Mouse (Mus musculus) lung, adult 18-20 months (tissue): ENCODE results near the gene Pkd1l3.
A peak's percentile ranks its signal among the peaks of the same experiment; 100 is the strongest.

Experiments
- DNase-seq, 2 experiments: peaks; one replicate each; pipeline ENCODE4 v3.0.0; 2022; ENCODE audit warnings: mixed read lengths in 2 of 2

The Pkd1l3 gene

DNA sequence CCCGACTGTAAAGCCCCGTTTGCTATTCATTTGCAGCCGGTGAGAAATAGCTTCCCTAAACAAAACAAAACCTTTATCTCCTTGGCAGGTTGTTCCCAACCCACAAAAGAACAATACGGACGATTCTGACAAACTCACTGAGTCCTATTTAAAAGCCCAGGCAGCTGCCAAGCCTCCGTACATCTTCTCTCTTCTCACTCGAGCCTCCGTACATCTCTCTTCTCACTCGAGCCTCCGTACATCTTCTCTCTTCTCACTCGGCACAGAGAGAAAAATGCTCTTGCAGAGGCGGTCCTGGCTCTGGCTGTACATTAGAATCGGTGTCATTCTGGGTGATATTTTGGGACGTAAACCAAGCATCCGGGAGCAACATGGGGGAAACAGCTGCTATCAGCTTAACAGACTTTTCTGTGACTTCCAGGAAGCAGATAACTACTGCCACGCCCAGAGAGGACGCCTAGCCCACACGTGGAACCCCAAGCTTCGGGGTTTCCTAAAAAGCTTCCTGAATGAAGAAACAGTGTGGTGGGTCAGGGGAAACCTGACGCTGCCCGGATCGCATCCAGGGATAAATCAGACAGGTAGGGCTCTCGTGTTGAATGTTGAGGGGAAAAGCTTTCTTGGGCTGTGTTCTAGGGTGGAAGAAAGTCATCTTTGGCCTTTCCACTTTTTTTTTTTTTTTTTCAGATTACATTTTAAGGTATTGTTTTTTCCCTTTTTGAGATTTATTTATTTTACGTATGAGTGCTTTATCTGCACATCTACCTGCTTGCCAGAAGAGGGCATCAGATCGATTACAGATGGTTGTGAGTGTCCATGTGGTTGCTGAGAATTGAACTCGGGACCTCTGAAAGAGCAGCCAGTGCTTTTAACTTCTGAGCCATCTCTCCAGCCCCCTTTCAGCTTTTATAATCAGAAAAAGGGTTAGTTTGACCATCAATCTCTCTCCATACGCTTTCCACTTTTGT is at the start of gene Pkd1l3:
Gene Pkd1l3, plus strand, starts transcription at position 275 of the 968 bp plus-strand sequence.
- DNase-seq: no peak

DNA sequence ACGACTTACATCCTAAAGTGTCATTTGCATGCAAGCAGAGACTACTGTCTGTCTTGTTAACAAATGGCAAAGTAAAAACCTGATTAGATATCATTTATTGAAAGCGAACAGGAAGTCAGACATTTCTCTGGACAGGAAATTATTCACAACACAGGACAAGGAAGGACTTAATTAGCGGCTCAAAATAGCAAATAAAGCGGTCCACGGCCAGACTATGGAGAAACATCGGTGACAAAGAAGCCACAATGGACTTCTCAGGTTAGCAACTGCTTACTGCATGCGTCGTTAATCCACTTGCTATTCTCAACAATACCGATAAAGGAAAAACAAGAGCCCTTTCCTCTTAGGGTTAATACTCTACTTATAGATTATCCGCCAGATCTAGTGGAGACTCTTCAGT is 49.6 kb upstream of the Pkd1l3 start:
- DNase-seq: no peak

DNA sequence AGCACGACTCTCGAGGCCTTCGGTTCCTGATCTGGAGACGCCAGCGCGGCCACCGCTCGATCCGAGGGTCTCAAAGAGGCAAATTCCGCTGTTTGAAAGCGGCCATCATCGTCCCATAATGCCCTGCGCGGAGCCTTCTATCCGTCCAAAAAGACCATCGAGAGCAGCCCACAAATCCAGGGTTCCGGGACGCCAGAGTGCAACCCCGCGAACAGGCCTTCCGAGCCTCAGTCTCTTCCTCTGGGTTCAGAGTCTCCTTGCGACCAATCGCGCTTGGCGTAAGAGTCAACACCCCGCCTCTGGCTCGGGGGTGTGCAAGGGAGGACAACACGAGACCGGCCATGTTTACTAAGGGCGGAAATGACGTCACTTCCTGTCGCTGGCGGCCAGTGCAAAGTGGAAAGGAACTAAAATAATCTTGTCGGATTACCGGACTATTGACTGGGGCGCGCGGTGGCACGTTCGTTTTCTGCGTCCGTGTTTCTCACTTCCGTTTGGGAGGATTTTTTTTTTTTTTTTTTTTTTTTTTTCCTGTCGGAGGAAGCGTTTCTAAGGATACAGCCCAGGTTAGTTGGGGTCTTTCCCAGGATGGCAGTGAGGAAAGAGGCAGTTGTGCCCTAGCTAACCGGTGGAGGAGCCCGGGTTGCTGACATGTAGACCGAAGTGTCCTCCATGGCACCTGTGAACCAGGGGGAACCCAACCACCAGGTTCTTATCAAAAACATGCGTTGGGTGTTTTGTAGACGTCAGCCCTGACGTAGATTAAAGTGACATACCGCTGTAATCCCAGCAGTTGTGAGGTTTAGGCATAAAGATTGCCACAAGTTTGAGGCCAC is 48.6 kb upstream of the Pkd1l3 start, which contains the start of the genes Dhx38 and Txnl4b:
Gene Dhx38, minus strand, starts transcription at position 364 of the 836 bp plus-strand sequence.
Gene Txnl4b, plus strand, starts transcription at position 395 of the 836 bp plus-strand sequence.
- DNase-seq: peak; percentile 99

DNA sequence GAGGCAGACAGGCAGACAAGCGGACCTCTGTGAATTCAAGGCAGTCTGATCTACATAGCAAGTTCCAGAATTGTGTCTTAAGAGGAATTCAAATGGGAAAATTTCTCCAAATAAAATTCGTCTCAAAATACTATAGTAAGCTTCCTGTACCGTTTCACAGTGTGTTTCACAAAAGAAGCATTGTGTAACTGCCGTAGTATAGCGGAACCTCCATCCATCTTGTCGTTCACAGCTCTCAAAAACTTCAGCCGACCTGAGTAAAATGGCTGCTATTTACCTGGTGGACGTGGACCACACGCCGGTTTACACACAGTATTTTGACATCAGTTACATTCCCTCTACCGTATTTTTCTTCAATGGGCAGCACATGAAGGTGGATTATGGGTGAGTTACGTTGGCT is 43.2 kb upstream of the Pkd1l3 start:
- DNase-seq: no peak

DNA sequence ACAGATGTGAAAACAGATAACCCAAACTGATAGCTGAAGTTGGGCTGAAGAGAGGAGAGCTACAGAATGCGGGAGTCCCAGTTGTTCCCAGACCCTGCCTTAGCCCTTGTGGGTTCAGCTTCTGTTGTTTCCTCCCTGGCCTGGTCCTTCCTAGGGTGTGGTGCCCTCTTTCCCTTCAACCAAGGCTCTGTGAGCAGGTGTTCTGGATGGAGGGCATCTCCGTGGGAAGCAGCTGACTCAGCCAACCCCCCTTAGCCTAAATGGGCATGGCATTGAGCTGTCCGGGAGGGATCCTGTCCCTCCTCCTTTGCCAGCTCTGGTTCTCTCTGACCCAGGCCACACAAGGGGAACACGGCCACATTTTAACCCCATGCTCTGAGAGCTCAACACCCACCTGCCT is 38.0 kb upstream of the Pkd1l3 start:
- no peak for DNase-seq

DNA sequence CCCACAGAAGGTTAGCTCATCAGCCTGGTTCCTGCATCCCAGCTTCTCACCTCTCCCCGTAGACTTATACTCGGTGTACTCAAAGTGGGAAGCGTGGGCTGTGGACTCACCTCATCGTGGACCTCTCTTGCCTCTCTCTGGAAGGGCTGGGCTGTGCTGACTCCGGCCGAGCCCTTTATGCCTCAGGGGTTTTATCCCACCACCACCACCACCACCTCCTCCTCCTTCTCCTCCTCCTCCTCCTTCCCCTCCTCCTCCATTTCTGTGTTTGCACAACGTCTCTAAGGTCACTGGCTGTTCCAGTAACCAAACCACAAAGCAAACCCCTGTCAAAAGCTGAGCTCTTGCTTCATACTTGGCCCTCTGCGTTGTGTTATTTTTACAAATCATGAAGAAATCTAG is 35.4 kb upstream of the Pkd1l3 start, which contains the start of gene Hp:
Gene Hp, minus strand, starts transcription at position 273 of the 402 bp plus-strand sequence.
- DNase-seq: peak; percentile 73 to 84

DNA sequence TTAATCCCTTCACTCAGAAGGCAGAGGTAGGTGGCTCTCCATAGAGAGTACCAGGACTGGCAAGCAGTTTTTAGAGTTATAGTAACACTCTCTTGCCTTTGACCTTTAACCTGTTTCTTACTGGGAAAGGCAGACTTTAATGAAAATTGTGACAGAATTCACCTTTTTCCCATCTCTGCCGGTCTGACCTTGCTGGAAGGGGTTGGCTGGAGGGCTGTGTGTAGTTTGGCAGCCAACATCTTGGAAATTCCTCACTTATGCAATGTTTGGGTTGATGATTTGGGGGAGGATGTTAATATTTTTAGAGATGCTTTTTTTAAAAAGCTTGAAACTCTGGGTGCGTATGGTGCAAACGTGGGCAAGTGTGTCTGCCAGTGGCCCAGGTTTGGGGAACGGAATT is 30.0 kb upstream of the Pkd1l3 start:
- DNase-seq: no peak

DNA sequence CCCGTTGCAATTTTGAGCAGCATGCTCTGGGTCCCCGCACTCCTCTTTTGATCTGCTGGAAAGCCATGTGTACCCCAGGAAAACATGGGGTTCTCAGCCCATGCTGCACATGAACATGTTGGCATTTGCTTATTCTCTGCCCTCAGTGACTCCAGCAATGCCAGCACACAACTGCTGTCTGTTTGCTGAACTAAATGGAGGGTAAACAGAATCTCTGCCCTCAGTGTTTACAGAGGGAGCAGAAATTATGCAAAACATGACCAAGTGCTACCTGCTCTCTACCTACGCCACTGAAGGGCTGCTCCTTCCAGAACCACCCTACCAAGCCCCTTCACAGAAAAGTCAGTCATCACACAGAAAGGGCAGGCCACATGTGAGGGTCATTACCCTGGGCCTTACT is 29.5 kb upstream of the Pkd1l3 start:
- no peak for DNase-seq

DNA sequence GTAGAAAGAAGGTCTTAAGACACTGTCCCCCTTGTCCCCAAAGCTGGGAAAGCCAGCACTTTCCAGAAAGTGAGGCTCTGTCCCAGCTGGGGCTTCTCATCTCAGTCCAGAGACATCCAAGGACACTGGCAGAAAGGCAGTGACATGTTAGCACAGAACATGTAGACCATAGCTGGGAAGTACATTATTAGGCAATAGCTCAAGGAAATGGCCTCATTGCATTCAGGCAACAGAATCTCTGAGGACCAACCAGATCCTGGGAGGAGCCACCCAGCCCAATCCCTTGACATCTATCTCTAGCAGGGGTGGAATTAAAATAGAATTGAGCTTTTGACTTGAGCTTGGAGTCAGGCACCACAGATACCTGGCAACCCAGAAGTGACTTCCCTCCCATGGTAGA is 28.7 kb upstream of the Pkd1l3 start:
- DNase-seq: no peak

DNA sequence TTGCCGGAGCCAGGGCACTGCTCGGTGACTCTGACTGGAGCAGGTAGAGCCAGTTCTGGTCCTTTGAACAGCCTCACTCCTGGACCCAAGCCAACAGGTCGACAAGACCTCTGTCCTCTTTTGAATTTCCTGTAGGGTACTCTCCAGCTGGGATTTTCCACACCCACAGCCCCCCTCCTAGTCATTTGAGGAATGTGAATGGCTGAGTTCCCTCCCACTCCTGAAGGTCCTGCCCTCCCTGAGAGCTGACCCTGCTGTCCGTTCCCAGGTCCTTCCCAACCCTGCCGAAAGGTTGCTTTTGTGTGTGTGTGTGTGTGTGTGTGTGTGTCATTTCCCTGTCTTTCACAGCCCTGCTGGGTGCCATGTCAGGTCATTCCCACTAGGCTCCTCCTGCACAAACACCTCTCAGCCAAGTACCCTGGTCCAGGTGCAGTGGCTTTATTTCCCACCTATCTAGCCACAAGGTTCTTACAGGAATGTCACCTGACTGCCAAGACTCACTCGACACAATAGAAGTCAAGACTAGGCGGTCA is 27.3 kb upstream of the Pkd1l3 start:
- DNase-seq: peak; percentile 90 to 93

DNA sequence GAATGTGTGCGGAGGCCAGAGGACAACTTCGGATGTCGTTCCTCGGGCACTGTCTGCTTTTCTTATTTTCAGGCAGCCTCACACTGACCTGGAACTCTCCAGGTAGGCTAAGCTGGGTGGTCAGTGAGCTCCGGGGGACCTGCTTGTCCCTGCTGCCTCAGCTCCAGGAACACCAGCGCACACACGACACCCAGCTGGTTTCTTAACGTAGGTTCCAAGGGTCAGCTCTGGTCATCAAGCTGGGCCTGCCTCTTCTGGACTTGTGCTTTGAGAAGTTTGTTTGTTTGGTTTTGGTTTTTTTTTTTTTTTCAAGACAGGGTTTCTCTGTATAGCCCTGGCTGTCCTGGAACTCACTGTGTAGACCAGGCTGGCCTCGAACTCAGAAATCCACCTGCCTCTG is 23.4 kb upstream of the Pkd1l3 start:
- no peak for DNase-seq

DNA sequence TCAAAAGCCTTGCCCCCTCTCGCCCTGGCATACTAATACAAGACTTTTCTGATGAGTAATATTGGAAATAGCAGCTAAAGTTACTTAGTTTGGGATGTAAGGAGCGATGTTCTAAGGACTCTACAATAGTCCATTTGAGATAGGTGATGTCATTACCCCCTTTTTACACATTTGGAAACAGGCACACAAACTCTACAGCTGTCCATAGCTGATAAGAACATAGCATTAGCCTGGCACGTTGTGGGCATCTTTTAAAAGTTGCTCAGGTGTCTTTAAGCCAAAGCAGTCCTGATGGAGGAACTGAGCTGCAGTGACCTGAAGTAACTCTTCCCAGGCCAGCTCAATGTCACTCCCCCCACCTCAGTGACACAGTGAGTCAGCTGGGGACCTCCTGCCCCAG is 22.9 kb upstream of the Pkd1l3 start:
- DNase-seq: no peak

DNA sequence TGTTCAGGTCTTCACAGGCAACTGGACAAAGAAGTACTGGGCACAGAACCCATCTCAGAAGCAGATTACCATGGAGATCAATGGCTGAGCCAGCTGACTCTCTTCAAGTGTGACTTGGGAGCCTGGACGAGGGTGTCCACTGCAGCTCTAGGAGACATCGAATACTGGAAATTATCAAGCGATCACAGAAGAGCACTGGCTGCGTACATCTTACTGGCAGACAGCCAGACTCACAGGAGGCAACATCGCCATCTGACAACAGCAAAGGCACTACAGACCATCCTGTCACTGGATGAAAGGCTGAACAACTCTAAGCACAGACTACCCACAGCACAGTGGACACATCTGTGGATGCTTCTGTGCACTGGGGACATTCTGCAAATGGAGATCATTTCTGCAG is 22.2 kb upstream of the Pkd1l3 start:
- no peak for DNase-seq

DNA sequence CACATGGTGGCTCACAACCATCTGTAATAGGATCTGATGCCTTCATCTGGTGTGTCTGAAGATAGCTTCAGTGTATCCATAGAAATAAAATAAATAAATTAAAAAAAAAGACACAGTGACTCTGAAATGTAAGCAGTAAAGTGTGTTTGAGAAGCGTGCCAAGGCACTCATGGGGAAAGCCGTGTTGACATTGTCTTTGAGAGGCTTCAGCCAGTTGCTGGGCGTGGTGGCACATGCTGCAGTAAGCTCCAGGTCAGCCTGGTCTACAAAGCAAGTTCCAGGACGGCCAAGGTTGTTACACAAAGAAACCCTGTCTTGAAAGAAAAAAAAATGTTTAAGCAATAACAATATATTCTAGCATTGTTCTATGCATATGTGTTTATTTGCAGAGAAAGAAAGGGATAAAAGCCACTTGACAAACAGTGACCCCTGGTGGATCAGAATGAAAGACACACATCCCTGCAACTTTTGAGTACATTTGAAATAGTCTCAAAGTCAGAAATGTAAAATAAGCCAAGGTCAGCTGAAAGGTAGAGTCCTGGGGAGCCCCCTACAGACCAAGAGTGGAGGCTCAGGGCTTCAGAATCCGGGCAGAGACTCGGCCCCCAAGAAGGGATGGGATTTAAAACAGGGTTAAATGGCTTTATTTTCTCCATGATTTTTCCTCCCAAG is 21.1 kb upstream of the Pkd1l3 start:
- DNase-seq: peak; percentile 73 to 79

DNA sequence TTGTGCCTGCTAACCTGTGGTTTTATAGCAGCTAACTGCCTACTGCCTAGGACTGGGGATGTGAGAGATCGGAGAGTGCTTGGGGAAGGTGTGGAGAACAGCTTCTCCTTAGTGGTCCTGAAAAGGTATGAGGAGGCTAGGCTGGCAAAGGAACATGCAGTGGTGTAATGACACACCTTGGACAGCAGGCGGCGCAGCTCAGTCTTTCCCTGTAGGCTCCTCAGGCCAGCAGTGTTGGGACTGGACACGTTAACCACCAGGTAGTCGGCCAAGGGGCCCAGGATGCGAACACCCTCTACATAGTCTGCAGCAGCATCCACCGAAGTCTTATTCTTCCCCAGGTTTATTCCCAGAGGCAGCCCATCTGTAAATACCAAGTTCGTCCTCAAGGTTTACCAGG is 18.5 kb upstream of the Pkd1l3 start:
- peak; percentile 47 to 62 for DNase-seq

DNA sequence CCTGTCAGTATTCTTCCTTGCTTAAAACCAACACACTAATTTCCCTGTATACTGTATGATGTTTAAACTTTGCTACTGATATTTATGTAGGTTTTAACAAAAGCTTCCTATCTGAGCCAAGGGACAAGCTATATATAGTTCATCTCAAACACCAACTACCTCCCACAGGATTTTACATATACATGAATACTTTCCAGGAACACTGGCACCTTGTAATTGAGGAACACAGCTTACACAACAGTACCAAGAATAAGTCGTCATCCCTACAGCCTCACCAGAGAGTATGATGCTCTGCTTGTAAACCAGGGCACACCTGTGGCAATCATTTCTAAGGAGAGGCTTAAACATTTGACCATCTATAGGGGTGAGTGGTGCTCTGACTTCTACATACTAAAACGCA is 7.6 kb upstream of the Pkd1l3 start:
- no peak for DNase-seq

DNA sequence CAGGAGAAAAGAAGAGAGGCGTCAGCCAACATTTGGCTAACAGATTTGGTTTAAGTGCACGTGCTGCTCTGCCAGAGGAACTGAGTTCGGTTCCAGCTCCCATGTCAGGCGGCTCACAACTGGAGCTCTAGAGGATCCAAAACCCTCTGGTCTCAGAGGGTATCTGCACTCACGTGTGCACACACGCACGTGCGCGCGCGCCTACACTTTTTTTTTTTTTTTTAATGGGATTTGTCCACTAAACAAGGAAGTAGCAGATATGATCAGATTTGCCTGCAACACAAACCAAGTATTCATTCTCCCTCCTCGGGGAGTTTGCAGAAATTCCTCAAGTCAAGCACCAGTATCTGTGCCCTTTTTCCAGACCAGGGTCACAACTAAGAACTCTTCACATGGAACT is 6.7 kb upstream of the Pkd1l3 start:
- DNase-seq: no peak

DNA sequence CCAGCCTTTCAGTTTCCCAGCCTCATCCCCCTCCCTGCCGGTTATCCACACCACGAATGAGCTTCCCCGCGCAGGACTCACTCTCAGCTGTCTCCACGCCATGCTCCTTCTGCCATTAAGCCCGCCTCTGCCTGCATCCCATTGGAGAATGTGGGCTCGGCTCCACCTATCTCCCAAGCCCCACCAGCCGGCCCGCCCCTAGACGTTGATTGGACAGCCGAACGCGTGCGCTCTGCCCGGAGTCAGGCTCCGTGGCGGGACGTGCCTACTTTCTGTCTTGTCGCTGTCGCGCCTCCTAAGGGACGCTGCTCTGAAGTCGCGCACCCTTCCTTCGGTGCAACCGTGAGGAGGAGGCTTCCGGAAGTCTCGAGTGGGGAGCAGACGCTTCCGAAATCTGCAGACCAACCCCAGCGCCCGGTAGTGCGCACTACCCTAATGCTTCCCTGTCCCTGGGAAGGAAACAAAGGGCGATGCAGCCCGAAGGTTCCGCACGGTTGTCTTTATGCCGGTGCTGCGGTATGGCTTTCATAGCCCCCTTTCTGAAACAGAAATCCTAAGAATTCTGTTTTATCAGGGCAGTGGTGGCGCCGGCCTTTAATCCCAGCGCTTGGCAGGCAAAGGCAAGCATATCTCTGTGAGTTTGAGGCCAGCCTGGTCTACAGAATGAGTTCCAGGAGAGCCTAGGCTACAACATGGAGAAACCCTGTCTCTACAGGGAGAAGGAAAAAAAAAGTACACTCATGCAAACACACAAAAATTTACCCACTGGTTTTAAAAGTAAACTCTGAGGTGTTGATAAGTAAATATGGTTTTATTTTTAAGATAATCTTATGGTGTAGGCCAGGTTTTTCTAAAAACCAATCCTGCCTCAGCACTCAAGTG is 5.8 kb upstream of the Pkd1l3 start, which contains the start of gene Dhodh:
Gene Dhodh, minus strand, starts transcription at position 403 of the 882 bp plus-strand sequence.
- DNase-seq: peak; percentile 97

DNA sequence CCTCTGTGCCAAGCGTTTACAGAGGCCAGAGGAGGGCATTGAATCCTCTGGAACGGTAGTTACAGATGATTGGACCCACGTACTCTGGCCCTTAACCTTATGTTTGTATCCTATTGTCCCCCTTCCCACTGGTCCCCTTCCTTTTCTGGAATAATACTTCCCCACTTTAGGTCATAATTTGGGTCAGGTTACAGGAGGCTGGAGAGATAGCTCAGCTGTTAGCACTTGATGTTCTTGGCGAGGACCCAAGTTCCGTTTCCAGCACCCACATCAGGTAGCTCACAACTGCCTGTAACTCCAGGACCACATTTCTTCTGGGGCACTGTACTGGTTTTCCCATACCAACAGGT is 5.2 kb upstream of the Pkd1l3 start:
- DNase-seq: peak; percentile 42 to 52

DNA sequence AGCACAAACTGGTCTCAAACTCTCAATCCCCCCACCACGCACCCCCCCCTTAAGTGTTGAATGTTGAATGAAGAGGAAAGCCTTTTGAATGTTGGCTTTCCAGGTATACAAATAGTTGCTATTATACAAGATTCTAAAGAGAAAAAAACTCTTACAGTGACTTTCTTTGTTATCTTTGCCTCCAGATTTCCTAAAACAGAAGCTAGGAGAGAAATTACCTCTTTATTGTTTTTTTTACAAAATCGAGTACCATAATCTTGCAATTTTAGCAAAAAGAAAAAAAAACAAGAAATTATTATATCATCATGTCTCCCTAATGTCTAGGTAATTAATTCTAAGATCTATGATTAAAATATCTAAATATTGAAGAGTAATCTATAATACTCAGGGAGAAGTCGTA is 1.3 kb downstream of the Pkd1l3 start:
- no peak for DNase-seq

DNA sequence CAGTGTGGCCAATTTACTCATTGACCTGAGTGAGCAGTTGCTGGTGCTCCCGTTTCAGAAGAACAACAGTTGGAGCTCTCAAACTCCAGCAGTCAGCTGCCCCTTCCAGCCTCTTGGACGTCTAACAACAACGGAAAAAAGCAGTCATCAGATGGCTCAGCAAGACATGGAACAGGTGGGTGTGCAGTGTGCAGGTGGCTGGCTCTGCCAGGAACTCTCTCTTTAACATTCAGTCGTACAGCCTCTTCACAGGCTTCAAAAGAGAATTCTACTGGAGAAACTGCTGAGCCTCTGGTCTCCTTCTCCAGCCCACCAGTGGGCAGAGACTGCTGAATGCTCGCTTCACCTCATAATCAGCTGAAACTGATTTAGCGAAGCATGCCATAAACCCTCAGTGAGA is 14.3 kb downstream of the Pkd1l3 start:
- no peak for DNase-seq

DNA sequence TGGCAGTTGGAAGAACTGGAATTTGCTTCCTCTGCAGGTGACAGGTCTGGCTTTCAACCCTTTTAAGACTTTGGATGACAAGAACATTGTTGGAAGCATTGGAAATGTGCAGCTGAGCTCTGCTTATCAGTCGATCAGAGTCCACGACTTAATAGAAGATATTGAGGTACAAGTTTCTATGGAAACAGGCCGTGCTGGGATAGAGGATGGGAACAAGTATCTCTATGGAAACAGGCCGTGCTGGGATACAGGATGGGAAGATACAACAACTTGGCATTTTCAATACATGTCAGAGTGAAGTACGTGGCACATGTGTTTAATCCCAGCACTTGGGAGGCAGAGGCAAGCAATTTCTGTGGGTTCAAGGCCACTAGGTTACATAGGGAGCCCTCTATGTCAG is 18.2 kb downstream of the Pkd1l3 start:
- no peak for DNase-seq
